26 mouse cellular contexts compared by ENCODE assay signal in the genomic region with DNA sequence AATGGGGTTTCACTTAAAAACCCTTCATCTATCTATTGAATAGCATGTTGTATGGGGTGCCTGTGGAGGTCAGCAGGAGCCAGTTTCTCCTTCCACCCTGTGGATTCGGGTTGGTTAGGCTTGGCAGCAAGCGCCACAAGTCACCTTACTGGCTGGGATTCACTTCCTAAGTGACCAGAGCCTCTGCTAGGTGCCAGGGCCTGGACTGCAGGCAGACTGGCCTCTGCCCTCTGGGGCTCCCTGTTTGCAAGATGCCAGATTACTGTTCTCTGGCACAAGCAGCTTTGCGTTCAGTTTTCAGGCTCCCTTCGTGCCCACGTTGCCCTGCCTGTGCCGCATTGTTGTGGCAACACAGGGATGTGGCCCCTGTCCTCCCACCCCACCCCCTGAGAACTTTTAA. TPM values are rescaled to one million over a fixed set of nuclear protein-coding genes. Genes with fewer than 3 reads are reported as not detected.
A peak's percentile ranks its signal among the peaks of the same experiment; 100 is the strongest.
DNase-seq lines count a peak whose midpoint lies in the region; ATAC-seq lines count a peak whose summit lies in the region.
"Had no signal": no experiment of that assay in that cellular context is flagged by ENCODE, and none has a peak within 500 bp of the region (broad histone marks: within the 10 kb centered on the region; RNA-seq: fewer than 3 reads in every experiment).

No protein-coding gene starts in this region.

- H3K4me3 ChIP-seq in embryonic facial prominence, embryonic 12.5 days: no peak overlapping the region
- H3K4me3 ChIP-seq in embryonic facial prominence, embryonic 10.5 days: no peak overlapping the region
- H3K4me3 ChIP-seq in neural tube, embryonic 12.5 days: no peak overlapping the region
- H3K4me3 ChIP-seq in neural tube, embryonic 15.5 days (replicated peaks): no peak overlapping the region
- H3K4me3 ChIP-seq in intestine, embryonic 16.5 days (ENCODE audit: low read length): no peak overlapping the region
- H3K4me3 ChIP-seq: heart, adult 2 months; left cerebral cortex, adult 2 months had no signal

- ATAC-seq in embryonic facial prominence, embryonic 12.5 days (ENCODE audit: insufficient number of reproducible peaks, insufficient read depth, low FRiP score, low TSS enrichment): no peak
- ATAC-seq in neural tube, embryonic 12.5 days (ENCODE audit: low FRiP score, low read depth): no peak
- ATAC-seq in neural tube, embryonic 15.5 days (ENCODE audit: low FRiP score): no peak
- ATAC-seq in intestine, embryonic 16.5 days: no peak
- ATAC-seq: forebrain, postnatal 0 days; inflammation-experienced regulatory T-cells, adult 6 months; Patski had no signal

- H3K36me3 ChIP-seq in embryonic facial prominence, embryonic 12.5 days: peaks cover 9% of the 10 kb centered on the region
- H3K36me3 ChIP-seq in embryonic facial prominence, embryonic 10.5 days (replicated peaks): peaks cover 33% of the 10 kb centered on the region
- peaks cover under 1% of the 10 kb centered on the region; the same call in 1 of the 2 replicates for H3K36me3 ChIP-seq in neural tube, embryonic 12.5 days
- no peaks in the 10 kb centered on the region for H3K36me3 ChIP-seq in neural tube, embryonic 15.5 days
- H3K36me3 ChIP-seq in intestine, embryonic 16.5 days (ENCODE audit: control insufficient read depth, insufficient read depth, low read length): no peaks in the 10 kb centered on the region

- no peak overlapping the region for H3K27ac ChIP-seq in embryonic facial prominence, embryonic 12.5 days
- no peak overlapping the region for H3K27ac ChIP-seq in embryonic facial prominence, embryonic 10.5 days (replicated peaks)
- H3K27ac ChIP-seq in neural tube, embryonic 12.5 days: no peak overlapping the region
- H3K27ac ChIP-seq in neural tube, embryonic 15.5 days (replicated peaks): no peak overlapping the region
- H3K27ac ChIP-seq in intestine, embryonic 16.5 days (ENCODE audit: low read length): no peak overlapping the region
- H3K27ac ChIP-seq: heart, adult 2 months; left cerebral cortex, adult 2 months had no signal

- no peak overlapping the region for H3K4me2 ChIP-seq in embryonic facial prominence, embryonic 12.5 days (replicated peaks)
- H3K4me2 ChIP-seq in neural tube, embryonic 12.5 days (replicated peaks): no peak overlapping the region
- H3K4me2 ChIP-seq in neural tube, embryonic 15.5 days: no peak overlapping the region
- no peak overlapping the region for H3K4me2 ChIP-seq in intestine, embryonic 16.5 days (ENCODE audit: low read depth, low read length)
- H3K4me2 ChIP-seq: liver, embryonic 11.5 days; midbrain, embryonic 11.5 days had no signal

- 83% methylated on average over 6 of the region's 6 CpGs for WGBS in embryonic facial prominence, embryonic 12.5 days
- 91% methylated on average over 6 of the region's 6 CpGs for WGBS in embryonic facial prominence, embryonic 10.5 days
- 91% methylated on average over 6 of the region's 6 CpGs for WGBS in neural tube, embryonic 12.5 days
- WGBS in neural tube, embryonic 15.5 days: 89% methylated on average over 6 of the region's 6 CpGs
- WGBS in intestine, embryonic 16.5 days: 88% methylated on average over 6 of the region's 6 CpGs

- H3K9ac ChIP-seq in embryonic facial prominence, embryonic 12.5 days: 0 out of 2 replicates have a peak overlapping the region, but pooled peaks have one; percentile 30
- 0 out of 2 replicates have a peak overlapping the region, but pooled peaks have one; percentile 8 for H3K9ac ChIP-seq in neural tube, embryonic 12.5 days
- no peak overlapping the region for H3K9ac ChIP-seq in neural tube, embryonic 15.5 days (replicated peaks)
- no peak overlapping the region for H3K9ac ChIP-seq in intestine, embryonic 16.5 days (ENCODE audit: low read depth, low read length)
- H3K9ac ChIP-seq: forebrain, postnatal 0 days had no signal

- DNase-seq in embryonic facial prominence, embryonic 10.5 days (ENCODE audit: low spot score): no peak
- DNase-seq in kidney, adult 18-20 months: peak; percentile 31
- DNase-seq in kidney, postnatal 4 days: no peak
- peak; percentile 32 to 65 for DNase-seq in kidney, postnatal 36 days
- DNase-seq: cerebellum, adult 2 months; forebrain, postnatal 0 days; gastrocnemius, postnatal 25 days; heart, adult 2 months; heart, postnatal 36 days; left cerebral cortex, postnatal 4 days; lung, adult 18-20 months; lung, postnatal 10 days; retina, postnatal 1 day; right cerebral cortex, postnatal 25 days had no signal

- H3K9me3 ChIP-seq in embryonic facial prominence, embryonic 12.5 days: no peaks in the 10 kb centered on the region
- H3K9me3 ChIP-seq in embryonic facial prominence, embryonic 10.5 days: no peaks in the 10 kb centered on the region
- H3K9me3 ChIP-seq in neural tube, embryonic 12.5 days: no peaks in the 10 kb centered on the region
- no peaks in the 10 kb centered on the region for H3K9me3 ChIP-seq in neural tube, embryonic 15.5 days (replicated peaks)
- H3K9me3 ChIP-seq in intestine, embryonic 16.5 days (ENCODE audit: control insufficient read depth, low read length): no peaks in the 10 kb centered on the region
- H3K9me3 ChIP-seq: G1E had no signal

- H3K4me1 ChIP-seq in embryonic facial prominence, embryonic 12.5 days: peaks cover 16% of the 10 kb centered on the region
- peaks cover 18% of the 10 kb centered on the region for H3K4me1 ChIP-seq in embryonic facial prominence, embryonic 10.5 days
- H3K4me1 ChIP-seq in neural tube, embryonic 12.5 days: peaks cover 12% of the 10 kb centered on the region
- peaks cover 19% of the 10 kb centered on the region for H3K4me1 ChIP-seq in neural tube, embryonic 15.5 days
- peaks cover 9% of the 10 kb centered on the region for H3K4me1 ChIP-seq in intestine, embryonic 16.5 days (ENCODE audit: control insufficient read depth, insufficient read depth, low read length)

- no peaks in the 10 kb centered on the region for H3K27me3 ChIP-seq in embryonic facial prominence, embryonic 12.5 days
- no peaks in the 10 kb centered on the region for H3K27me3 ChIP-seq in embryonic facial prominence, embryonic 10.5 days (replicated peaks; ENCODE audit: low read depth, poor library complexity, severe bottlenecking)
- no peaks in the 10 kb centered on the region for H3K27me3 ChIP-seq in neural tube, embryonic 12.5 days (replicated peaks)
- H3K27me3 ChIP-seq in neural tube, embryonic 15.5 days (replicated peaks): no peaks in the 10 kb centered on the region
- H3K27me3 ChIP-seq in intestine, embryonic 16.5 days (replicated peaks; ENCODE audit: control insufficient read depth, insufficient read depth, low read length): no peaks in the 10 kb centered on the region
- H3K27me3 ChIP-seq: CH12.LX, Patski had no signal

RNA-seq across cellular contexts. Expression of gene Fbxo46, which starts 5.1 kb away (rescaled TPM):
- 19.8 and 21.6 TPM in 2 replicates for polyA plus RNA-seq in embryonic facial prominence, embryonic 12.5 days (2016; fragmentation: Nextera tagmentation; extraction: Ambion mirVana)
- polyA plus RNA-seq in embryonic facial prominence, embryonic 10.5 days (2016; fragmentation: Nextera tagmentation; extraction: Ambion mirVana): 15.9 and 18.0 TPM in 2 replicates
- 18.3 and 19.9 TPM in 2 replicates for polyA plus RNA-seq in neural tube, embryonic 12.5 days (2016; fragmentation: Nextera tagmentation; extraction: Ambion mirVana)
- polyA plus RNA-seq in neural tube, embryonic 15.5 days (2015; fragmentation: Nextera tagmentation; extraction: Ambion mirVana): 15.5 and 17.0 TPM in 2 replicates
- polyA plus RNA-seq in intestine, embryonic 16.5 days (2015; fragmentation: Nextera tagmentation; extraction: Ambion mirVana): 10.8 and 11.0 TPM in 2 replicates

RNA-seq across cellular contexts. Expression of gene Gm4969, which starts 6.5 kb away (rescaled TPM):
- polyA plus RNA-seq in embryonic facial prominence, embryonic 12.5 days (2016; fragmentation: Nextera tagmentation; extraction: Ambion mirVana): 3.6 and 3.8 TPM in 2 replicates
- polyA plus RNA-seq in embryonic facial prominence, embryonic 10.5 days (2016; fragmentation: Nextera tagmentation; extraction: Ambion mirVana): 0.99 and 1.9 TPM in 2 replicates
- polyA plus RNA-seq in neural tube, embryonic 12.5 days (2016; fragmentation: Nextera tagmentation; extraction: Ambion mirVana): 1.0 and 1.1 TPM in 2 replicates
- polyA plus RNA-seq in neural tube, embryonic 15.5 days (2015; fragmentation: Nextera tagmentation; extraction: Ambion mirVana): 7.5 and 8.2 TPM in 2 replicates
- polyA plus RNA-seq in intestine, embryonic 16.5 days (2015; fragmentation: Nextera tagmentation; extraction: Ambion mirVana): 1.5 and 2.1 TPM in 2 replicates
- polyA plus RNA-seq: G1E; heart, adult 2 months; spleen, adult 2 months had no signal

RNA-seq across cellular contexts. Expression of gene Qpctl, which starts 24.4 kb away (rescaled TPM):
- 16.7 and 17.4 TPM in 2 replicates for polyA plus RNA-seq in embryonic facial prominence, embryonic 12.5 days (2016; fragmentation: Nextera tagmentation; extraction: Ambion mirVana)
- 14.6 and 15.1 TPM in 2 replicates for polyA plus RNA-seq in embryonic facial prominence, embryonic 10.5 days (2016; fragmentation: Nextera tagmentation; extraction: Ambion mirVana)
- 19.5 and 20.9 TPM in 2 replicates for polyA plus RNA-seq in neural tube, embryonic 12.5 days (2016; fragmentation: Nextera tagmentation; extraction: Ambion mirVana)
- 21.7 and 24.5 TPM in 2 replicates for polyA plus RNA-seq in neural tube, embryonic 15.5 days (2015; fragmentation: Nextera tagmentation; extraction: Ambion mirVana)
- 10.5 and 11.1 TPM in 2 replicates for polyA plus RNA-seq in intestine, embryonic 16.5 days (2015; fragmentation: Nextera tagmentation; extraction: Ambion mirVana)

RNA-seq across cellular contexts. Expression of gene Snrpd2, which starts 24.8 kb away (rescaled TPM):
- polyA plus RNA-seq in embryonic facial prominence, embryonic 12.5 days (2016; fragmentation: Nextera tagmentation; extraction: Ambion mirVana): 149 and 166 TPM in 2 replicates
- polyA plus RNA-seq in embryonic facial prominence, embryonic 10.5 days (2016; fragmentation: Nextera tagmentation; extraction: Ambion mirVana): 178 and 189 TPM in 2 replicates
- 124 and 133 TPM in 2 replicates for polyA plus RNA-seq in neural tube, embryonic 12.5 days (2016; fragmentation: Nextera tagmentation; extraction: Ambion mirVana)
- polyA plus RNA-seq in neural tube, embryonic 15.5 days (2015; fragmentation: Nextera tagmentation; extraction: Ambion mirVana): 122 and 124 TPM in 2 replicates
- polyA plus RNA-seq in intestine, embryonic 16.5 days (2015; fragmentation: Nextera tagmentation; extraction: Ambion mirVana): 119 and 132 TPM in 2 replicates

RNA-seq across cellular contexts. Expression of gene Six5, which starts 30.3 kb away (rescaled TPM):
- polyA plus RNA-seq in embryonic facial prominence, embryonic 12.5 days (2016; fragmentation: Nextera tagmentation; extraction: Ambion mirVana): 16.6 and 16.9 TPM in 2 replicates
- 6.3 and 7.6 TPM in 2 replicates for polyA plus RNA-seq in embryonic facial prominence, embryonic 10.5 days (2016; fragmentation: Nextera tagmentation; extraction: Ambion mirVana)
- 4.5 and 5.2 TPM in 2 replicates for polyA plus RNA-seq in neural tube, embryonic 12.5 days (2016; fragmentation: Nextera tagmentation; extraction: Ambion mirVana)
- 1.8 and 3.1 TPM in 2 replicates for polyA plus RNA-seq in neural tube, embryonic 15.5 days (2015; fragmentation: Nextera tagmentation; extraction: Ambion mirVana)
- polyA plus RNA-seq in intestine, embryonic 16.5 days (2015; fragmentation: Nextera tagmentation; extraction: Ambion mirVana): 7.3 and 7.5 TPM in 2 replicates

Comparison
In these comparisons a context has a peak if more than half of its experiments do, and no peak if none do; other contexts are left out.
1. H3K9ac ChIP-seq: peak in embryonic facial prominence, embryonic 12.5 days (single experiment) and neural tube, embryonic 12.5 days (single experiment); none in neural tube, embryonic 15.5 days (single experiment) and intestine, embryonic 16.5 days (single experiment).
2. DNase-seq: peak in kidney, adult 18-20 months (single experiment) and kidney, postnatal 36 days (2 of 2); none in embryonic facial prominence, embryonic 10.5 days (single experiment) and kidney, postnatal 4 days (0 of 2).